Mouse (Mus musculus) Muller cell, postnatal 12 days (primary cell): Measurements from ENCODE around the gene Mmp9.
A peak's percentile ranks its signal among the peaks of the same experiment; 100 is the strongest.

Experiments
- DNase-seq: peaks from one replicate; pipeline ENCODE4 v3.0.0-alpha.2; 2015; ENCODE audit errors: inconsistent ontology term

The Mmp9 gene

GRCm38 (mm10) chr2:164955725-164956124, 15.1 kb downstream of the Mmp9 start:
- no peak for DNase-seq

- DNase-seq = no peak
These were observed 15.6 kb downstream of the Mmp9 start for GRCm38 (mm10) chr2:164956195-164956594.

- no peak for DNase-seq
These were observed 17.2 kb downstream of the Mmp9 start for GRCm38 (mm10) chr2:164957548-164958315.

GRCm38 (mm10) chr2:164960716-164961441, 20.3 kb downstream of the Mmp9 start, which contains the start of gene Slc12a5:
Slc12a5 (plus strand) TSS chr2:164960802.
- DNase-seq = peak; percentile 64

- peak; percentile 68 for DNase-seq
These were observed 21.1 kb downstream of the Mmp9 start for GRCm38 (mm10) chr2:164961506-164962182.

GRCm38 (mm10) chr2:164962183-164962580, 21.6 kb downstream of the Mmp9 start:
- no peak for DNase-seq

GRCm38 (mm10) chr2:164964242-164964894, 23.8 kb downstream of the Mmp9 start:
- no peak for DNase-seq

GRCm38 (mm10) chr2:164964981-164965380, 24.4 kb downstream of the Mmp9 start:
- no peak for DNase-seq

GRCm38 (mm10) chr2:164966381-164966780, 25.8 kb downstream of the Mmp9 start:
- DNase-seq = peak; percentile 41

GRCm38 (mm10) chr2:164967193-164967592, 26.6 kb downstream of the Mmp9 start:
- DNase-seq = no peak

- DNase-seq = no peak
These were observed 27.3 kb downstream of the Mmp9 start for GRCm38 (mm10) chr2:164967761-164968440.

GRCm38 (mm10) chr2:164968451-164968851, 27.9 kb downstream of the Mmp9 start:
- DNase-seq = peak; percentile 78

- DNase-seq = no peak
These were observed 28.8 kb downstream of the Mmp9 start for GRCm38 (mm10) chr2:164969348-164969781.

GRCm38 (mm10) chr2:164970631-164971196, 30.1 kb downstream of the Mmp9 start:
- DNase-seq = peak; percentile 22

- DNase-seq = no peak
These were observed 32.1 kb downstream of the Mmp9 start for GRCm38 (mm10) chr2:164972646-164973045.

- DNase-seq = no peak
These were observed 35.0 kb downstream of the Mmp9 start for GRCm38 (mm10) chr2:164975611-164976010.

GRCm38 (mm10) chr2:164979749-164980148, 39.2 kb downstream of the Mmp9 start:
- peak; percentile 36 for DNase-seq

- DNase-seq = no peak
These were observed 45.4 kb downstream of the Mmp9 start for GRCm38 (mm10) chr2:164985962-164986361.

GRCm38 (mm10) chr2:164986371-164987027, 45.9 kb downstream of the Mmp9 start:
- no peak for DNase-seq

GRCm38 (mm10) chr2:164988777-164989176, 48.2 kb downstream of the Mmp9 start:
- DNase-seq = no peak
